Mouse (Mus musculus) monocyte, adult 5-6 weeks (primary cell): ENCODE data around the gene Tenm2. TPM values are rescaled to one million over a fixed set of nuclear protein-coding genes. Genes with fewer than 3 reads are reported as not detected.

Source experiments
- ATAC-seq: fragments of 153-309, 156-312 bp; replicated peaks from 2 replicates; pipeline ENCODE4 v1.8.0; 2017; ENCODE audit warnings: mild to moderate bottlenecking; ENCODE audit not compliant: low TSS enrichment, insufficient number of reproducible peaks, severe bottlenecking, poor library complexity, low FRiP score
- total RNA-seq: library from RNA; stranded (forward); fragments of 200-1000, 200-491, 200-594 nt; gene quantifications from 3 replicates; pipeline ENCODE4 v1.2.3, GENCODE M21; 2017

Gene Tenm2
- total RNA-seq, 1 experiment from 2014 or later: not detected

DNA sequence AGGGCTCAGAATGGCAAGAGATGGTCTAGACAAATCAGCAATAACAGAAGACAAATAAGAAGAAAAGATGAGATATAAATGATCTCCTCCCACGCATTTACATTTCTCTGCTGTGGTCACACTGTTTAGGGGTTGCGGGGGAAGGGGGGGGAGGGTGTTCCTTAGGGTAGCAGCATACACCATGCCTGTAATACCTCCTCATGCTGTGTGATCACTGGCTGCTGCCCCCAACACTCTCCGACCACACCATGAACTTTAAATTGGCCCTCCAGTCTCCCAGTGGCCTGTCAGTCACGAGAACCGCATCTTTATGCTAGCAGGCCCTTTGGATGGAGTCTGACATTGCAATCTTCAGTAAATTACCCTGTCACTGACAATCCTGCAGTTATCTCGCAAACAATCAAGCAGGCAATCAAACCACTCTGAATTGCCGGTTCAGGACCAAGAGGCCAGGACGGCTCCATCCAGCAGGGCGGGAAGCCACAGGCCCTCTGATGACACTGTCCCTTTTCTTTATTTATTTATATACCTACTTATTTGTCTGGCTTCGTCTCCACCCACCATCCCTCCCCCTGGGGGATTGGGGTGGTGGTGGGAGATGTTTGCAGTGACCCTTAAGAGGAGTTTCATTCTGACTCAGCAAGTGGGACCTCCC lies 1154.2 kb downstream of the Tenm2 start:
- ATAC-seq: no peak

DNA sequence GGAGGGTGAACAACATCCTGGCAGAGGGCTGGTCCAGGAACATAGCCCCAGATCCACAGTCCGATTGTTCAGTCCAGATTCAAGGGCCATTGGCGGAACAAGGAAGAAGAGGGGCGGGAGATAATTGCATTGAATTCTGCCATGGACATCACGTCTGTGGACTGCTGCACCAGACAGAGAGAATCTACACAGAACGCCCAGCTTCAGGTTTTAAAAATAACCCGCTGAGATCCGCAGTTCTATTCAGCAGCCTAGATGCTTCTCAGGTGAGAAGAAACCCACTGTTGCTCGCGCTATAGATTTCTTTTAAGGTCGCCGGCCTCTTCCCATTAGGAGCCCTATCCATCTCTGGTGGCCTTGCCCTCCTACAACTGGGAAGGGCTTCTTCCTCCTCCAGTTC lies 1155.0 kb downstream of the Tenm2 start:
- no peak for ATAC-seq

DNA sequence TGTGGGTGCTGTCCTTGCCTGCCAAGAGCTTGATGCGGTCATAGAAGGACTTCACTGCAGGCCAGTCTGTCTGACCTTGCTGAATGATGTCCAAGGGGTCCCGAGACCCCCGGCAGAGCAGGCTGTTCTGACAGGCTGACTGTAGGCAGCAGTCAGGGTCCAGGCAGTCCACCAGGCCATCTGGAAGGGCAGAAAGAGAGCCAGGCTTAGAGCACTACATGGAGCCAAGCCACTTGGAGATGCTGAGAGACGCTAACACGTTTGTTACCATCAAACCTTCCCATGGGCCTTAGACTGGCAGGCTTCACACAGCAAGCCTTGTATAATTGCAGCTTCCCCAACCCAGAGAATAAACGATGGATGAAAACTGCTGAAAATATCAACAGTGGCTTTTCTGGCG lies 1157.4 kb downstream of the Tenm2 start:
- ATAC-seq: no peak

DNA sequence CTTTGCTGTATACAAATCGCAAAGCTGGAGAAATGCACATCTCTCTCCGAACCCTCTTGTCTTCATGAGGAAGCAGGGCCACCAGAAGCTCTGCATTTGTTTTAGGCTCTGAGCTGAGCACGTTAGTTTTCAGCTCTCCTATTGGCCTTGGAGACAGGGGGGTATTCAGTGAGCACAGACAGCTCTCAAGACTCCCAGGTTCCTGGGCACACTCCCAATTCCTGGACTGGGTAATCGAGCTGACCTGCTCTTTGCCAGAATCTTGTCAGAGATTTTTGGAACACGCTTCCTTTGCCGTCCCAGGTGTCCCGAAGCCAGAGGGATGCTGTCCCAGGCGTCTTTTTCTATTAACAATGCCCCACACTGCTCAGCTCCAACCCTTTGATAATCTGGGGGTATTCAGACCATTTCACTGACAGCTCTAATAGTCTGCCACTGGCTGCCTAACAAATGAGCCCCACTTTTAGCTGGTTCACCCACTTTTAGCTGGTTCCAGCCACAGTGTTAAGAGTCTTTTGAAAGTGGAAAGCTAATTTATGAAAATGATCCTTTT lies 1161.7 kb downstream of the Tenm2 start:
- ATAC-seq: no peak

DNA sequence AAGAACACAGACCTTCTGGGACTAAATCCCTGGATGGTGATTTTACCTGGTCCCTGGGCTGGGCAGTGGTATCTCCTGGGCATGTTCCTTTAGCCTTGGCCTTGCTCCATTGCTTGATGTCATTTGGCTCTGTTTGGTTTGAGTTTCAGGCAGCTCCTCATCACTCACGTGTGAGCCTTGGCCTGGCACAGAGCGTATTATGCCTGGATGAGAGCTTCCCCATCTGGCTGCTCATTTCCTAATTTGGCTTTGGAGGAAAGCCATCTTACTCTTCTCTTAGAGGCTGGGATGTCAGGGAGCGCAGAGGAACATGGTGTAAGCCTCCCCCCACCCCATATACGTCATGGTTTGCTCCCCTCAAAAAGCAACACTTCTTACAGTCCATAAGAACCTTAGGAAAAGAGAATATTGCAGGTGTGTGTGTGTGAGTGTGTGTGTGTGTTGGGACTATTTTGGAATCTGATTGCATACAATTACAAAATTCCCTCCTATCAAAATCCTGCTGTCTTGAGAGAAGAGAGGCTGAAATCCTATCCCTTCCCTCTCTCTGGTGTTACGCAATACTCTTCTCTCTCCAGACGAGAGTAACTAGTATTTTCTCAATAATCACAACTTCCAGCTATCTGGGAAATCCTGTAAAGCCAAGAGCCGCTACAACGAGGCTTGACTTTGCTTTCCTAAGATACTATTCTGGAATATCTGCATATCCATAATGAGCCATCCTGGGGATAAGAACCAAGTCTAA lies 1162.5 kb downstream of the Tenm2 start:
- ATAC-seq: no peak

DNA sequence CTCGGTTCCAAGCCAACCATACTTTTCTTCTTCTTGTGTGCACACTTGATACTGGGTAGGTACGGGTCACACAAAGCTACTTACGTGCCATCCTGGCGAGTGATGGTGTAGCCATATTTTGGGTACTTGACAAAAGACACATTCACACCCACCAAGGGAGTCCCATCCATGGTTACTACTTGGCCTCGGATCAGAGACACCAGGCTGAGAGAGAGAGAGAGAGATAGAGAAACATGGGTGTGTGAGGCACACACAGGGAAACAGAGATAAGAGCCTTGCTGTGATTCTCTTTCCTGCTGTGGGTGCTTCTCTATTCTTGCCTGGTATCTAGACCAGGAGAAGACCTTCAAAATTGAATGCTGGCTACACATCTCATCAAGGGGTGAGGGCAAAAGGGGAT lies 1163.1 kb downstream of the Tenm2 start:
- no peak for ATAC-seq

DNA sequence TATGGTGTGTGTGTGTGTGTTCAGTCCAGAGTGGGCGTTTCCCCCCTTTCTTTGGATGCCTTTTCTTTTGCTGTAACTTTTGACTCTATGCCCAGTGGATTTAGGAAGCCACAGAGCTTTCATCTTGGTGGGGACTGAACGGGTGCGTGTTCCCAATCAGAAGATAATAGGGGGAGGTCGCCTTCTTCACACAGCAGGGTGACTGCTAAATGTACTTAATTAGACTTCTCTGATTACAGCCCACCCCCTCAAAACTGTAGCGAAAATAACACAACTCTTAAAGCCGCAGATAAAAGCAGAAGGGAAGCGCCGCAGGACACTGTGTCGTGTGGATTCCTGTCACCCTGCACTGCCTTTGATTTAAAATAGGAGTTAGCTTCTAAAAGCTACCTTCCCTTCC lies 1163.7 kb downstream of the Tenm2 start:
- ATAC-seq: no peak

DNA sequence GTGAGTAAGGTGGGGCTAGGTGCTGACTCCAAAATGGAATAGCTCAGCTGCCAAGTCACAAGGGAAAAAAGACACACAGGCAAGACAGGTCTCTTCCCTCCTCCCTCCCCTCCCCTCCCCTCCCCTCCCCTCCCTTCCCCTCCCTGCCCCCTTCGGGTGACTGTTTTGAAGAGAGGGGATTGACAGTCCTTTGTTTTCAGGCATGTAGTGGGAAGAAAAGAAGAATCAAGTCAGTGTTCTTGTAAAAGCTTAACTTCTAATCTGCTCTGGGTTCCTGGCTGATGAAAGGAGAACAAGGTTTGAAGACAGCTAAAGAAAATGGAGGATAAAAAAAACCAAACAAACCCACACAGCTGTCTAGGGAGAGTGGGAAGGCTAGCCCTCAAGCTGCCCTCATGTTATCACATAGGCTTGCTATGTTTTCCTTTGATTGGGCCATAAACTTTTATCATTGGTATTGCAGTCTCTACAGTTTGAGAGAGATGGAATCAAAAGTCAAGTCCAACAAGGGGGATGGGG lies 1176.4 kb downstream of the Tenm2 start:
- ATAC-seq: no peak

DNA sequence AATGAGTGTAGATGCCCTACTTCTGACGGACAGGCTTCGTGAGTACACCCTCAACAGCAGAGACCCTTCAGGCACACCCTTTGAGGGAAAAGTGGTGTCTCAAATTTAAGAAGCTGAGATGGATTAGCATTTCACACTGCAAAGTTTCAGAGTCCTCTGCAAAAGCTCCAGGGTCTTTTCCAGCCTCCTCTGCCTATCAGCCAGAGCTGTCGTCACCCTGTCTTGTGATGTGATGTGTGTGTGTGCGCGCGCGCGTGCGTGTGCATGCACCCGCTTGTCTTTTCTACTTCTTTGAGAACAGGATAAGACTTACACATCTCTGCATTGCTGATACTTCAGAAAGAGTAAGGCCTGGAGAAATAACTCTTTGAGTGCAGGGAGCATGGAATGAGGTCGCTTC lies 1179.2 kb downstream of the Tenm2 start:
- no peak for ATAC-seq

DNA sequence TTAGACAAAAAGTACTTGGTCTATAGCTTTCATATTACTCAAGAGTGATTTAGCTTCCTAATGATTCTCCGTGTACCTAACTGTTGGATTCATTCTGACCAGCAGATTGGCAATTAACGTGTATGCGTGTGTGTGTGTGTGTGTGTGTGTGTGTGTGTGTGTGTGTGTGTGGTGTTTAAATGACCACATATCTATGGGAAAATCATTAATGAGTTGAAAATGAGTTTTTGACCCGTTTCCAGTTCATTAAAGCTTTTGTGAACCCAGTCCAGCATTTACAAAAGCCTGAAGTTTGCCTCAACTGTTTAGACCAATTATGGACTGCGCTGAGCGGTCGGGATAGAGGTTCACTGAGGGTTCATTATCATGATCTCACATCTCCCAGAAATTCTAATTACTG lies 1181.4 kb downstream of the Tenm2 start:
- no peak for ATAC-seq

DNA sequence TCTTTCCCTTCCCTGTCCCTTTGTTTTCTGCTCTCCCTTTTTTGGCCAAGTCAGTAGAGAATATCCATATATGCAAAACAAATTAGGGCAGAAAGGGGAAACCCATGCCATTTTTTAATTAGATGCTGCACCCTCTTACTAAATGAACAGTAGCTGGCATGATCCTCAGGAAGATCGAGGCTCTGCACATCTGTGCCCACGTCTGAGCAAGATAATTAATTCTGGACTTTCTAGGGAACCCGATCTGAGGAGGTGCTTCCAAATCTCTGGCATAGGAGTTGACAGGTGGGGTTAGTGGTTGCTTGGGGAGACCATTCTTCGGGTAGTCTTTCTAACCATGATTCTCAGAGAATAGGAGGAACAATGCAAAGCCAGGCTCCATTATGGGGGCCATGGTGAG lies 1182.3 kb downstream of the Tenm2 start:
- no peak for ATAC-seq

DNA sequence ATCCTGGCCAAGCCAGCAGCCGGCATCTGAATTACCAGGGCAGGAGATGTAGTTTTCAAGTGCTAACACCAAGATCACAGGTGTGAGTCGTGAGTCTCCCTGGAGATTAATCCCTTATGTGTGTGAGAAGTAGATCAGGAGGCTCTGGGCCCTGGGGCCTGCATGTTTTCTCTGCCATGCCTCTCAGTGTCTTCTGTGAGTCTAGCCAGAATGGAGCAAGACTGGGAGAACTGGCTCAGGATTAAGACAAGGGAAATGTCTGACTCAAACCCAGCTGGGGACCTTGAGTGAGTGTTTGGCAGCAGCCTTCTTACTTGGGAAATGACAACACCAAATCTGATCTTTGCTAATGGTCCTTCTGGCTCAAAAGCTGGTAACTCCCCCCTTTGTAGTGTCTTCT lies 1183.2 kb downstream of the Tenm2 start:
- ATAC-seq: no peak

DNA sequence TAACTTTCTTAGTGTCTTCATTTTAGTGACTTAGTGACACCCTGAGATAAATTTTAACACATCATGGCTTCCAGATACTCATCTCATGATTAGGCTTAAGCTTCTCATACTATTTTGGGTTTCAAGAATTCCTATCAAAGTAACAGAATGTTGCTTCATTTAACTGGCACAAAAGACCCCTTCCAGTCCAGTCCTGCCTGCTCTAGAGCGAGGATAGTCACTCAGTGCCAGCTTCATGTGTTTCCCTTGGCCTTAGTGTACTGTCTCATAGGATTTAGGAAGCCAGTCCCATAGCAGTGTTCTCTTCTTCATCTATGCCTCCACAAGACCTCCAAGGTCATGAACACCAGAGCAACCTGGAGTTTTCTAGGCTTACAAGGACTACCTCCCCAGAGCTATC lies 1183.7 kb downstream of the Tenm2 start:
- ATAC-seq: no peak

DNA sequence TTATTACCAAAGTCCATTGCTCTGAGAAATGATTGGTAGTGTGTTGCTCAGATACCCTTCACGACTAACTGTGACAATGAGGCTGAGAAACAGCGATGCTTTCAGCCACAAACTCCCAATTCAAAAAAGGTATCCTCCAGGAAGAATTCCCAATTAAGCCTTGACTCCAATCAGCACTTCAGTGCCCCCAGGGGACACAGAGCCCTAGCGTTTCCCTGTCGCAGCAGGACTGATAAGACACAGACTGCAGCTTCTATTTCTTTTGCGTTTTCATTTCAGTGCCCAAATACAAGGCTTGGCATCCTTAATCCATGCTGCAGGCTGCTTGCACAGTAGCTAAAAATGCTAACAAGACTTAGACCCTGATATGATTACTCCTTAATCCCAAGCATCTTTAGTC lies 1186.2 kb downstream of the Tenm2 start:
- ATAC-seq: no peak

DNA sequence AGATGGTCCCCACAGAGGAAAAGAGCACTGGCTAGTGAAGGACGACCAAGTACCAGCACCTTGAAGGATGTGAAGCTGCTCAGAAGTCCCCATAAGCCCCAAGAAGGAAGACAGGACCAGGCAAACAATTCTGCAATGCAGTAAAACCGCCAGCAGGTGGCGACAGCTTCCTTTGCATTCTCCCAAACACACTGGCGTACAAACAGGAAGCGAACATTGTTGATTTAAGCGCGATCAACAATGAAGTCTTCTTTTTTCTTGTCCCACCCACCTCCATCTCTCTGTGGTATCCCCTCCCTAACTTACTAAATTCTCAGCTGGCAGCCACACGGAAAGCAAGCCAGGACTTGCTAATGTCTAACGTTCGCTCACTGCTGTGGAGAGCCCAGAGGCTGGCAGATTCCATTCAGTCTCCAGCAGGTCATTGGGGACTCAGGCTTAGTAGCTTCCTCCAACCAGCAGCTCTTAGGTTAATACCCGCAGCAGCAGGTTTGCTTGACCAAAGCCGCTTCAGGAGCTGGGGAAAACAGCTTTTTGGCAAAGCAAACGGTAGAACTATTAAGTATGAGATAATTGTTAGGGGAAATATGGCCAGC lies 1190.0 kb downstream of the Tenm2 start:
- ATAC-seq: no peak

DNA sequence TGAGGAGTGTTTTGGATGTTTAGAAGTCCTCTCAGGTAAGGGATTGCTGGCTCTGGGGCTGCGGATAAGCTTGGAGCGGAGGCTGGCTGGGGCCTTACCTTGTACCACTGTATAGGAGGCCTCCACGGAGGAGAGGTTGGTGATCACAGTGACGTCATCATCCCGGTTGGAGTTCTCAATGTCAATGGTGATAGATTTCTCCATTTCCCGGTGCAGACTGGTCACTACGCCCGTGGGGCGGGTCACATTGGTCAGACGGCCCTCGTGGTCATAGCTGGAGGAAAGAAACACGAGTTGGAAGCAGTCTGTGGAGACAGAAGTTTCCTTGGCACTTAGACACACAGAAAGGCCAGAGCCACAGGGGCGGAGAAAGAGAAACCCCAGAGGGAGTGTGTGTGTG lies 1194.4 kb downstream of the Tenm2 start:
- ATAC-seq: no peak

DNA sequence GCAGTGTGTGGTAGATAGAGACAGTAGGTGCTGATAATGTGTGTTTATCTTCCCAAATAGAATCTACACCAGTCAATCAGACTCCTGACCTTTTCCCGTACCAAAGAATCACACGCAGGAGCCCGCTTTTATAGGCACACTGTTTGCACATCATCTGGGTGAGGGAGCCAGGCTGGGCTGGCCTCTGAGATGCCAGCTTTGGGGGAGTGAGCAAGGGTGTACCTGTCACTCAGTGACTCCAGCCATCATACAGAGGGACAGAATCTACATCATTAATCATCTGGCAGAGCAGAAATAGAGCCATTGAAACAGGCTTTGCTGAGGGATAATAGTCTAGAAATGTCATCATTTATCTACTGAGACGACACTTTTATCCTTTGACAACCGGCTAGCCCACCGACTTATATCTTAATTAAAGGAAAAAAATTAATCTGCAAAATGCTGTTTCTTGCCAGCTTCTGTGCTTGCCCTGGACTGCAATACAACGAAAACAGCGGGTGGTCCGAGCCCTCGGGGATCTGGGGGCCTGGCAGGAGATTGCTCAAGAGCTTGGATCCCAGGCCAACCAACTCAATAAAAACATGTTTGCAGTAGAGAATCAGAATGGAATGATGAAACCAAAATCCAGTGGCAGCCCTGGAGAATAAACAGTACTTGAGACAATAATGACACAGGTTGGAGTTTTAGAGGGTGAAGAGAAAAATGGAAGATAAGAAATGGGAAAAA lies 1195.1 kb downstream of the Tenm2 start:
- no peak for ATAC-seq

DNA sequence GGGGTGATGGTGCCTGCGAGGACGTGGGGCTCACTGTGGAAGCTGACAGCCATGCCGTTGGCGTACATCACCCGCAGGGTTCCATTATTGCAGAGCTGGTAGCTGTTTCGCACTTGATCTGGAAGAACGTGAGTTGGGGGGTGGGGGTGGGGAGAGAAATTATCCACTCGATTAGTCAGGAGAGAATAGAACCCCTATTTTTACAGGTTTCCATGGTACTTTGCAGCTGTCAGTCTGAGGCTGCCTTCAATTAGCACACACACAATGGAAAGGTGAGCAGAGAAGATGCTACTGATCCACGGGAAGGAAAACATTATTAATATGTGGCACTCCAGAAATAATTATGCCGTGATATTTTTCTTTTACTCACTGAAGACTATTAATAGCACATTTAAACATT lies 1195.9 kb downstream of the Tenm2 start:
- no peak for ATAC-seq

DNA sequence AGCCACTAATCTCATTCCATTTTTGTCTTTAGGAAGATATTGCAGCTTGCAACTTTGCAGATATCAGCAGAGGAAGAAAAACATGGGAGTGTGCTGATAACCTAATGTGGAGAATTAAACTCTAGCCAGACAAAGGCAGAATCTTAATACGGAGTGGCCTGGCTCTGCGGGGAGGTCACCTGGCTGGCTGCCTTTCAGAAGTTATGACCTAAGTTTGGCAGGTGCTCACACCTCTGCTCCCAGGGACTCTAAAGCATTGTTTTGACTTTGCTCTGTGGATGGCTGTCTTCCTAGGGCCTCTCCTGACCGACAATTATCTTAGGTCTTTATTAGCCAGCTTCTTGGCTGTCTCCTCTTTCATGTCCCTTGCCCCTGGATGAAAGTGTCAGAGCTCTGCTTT lies 1197.4 kb downstream of the Tenm2 start:
- ATAC-seq: no peak
